Mouse (Mus musculus): Measurements from ENCODE around the gene Cradd. TPM values are rescaled to one million over a fixed set of nuclear protein-coding genes. Genes with fewer than 3 reads are reported as not detected.

Cradd gene
- polyA plus RNA-seq, 1 experiment from 2014 or later = 10.4 TPM

- Histone ChIP-seq H3K27ac (replicated peaks; ENCODE audit: low read depth, low read length) (no peak overlapping the region), H3K9ac (ENCODE audit: low read depth, low read length) (no peak overlapping the region), H3K9me3 (ENCODE audit: control insufficient read depth, low read length) (no peaks in the 10 kb centered on the region), H3K4me3 (ENCODE audit: low read depth, low read length) (no peak overlapping the region), H3K4me1 (ENCODE audit: control insufficient read depth, insufficient read depth, low read length) (peaks cover 22% of the 10 kb centered on the region), H3K27me3 (replicated peaks; ENCODE audit: control insufficient read depth, insufficient read depth, low read length) (no peaks in the 10 kb centered on the region), H3K36me3 (ENCODE audit: control insufficient read depth, insufficient read depth, low read length) (no peaks in the 10 kb centered on the region), H3K4me2 (ENCODE audit: low read depth, low read length) (no peak overlapping the region)
- 80% methylated on average over 8 of the region's 8 CpGs for WGBS
- ATAC-seq (ENCODE audit: low read depth) = no peak
- DNase-seq (ENCODE audit: low spot score) = no peak
Measured at GRCm38 (mm10) chr10:95211660-95212059, 112.3 kb downstream of the Cradd start.

- peaks cover 22% of the 10 kb centered on the region for H3K4me1 ChIP-seq (ENCODE audit: control insufficient read depth, insufficient read depth, low read length)
- H3K4me3 ChIP-seq (ENCODE audit: low read depth, low read length) = no peak overlapping the region
- H3K4me2 ChIP-seq (ENCODE audit: low read depth, low read length) = no peak overlapping the region
- ATAC-seq (ENCODE audit: low read depth) (no peak), DNase-seq (ENCODE audit: low spot score) (no peak)
- H3K27me3 ChIP-seq (replicated peaks; ENCODE audit: control insufficient read depth, insufficient read depth, low read length) = no peaks in the 10 kb centered on the region
- H3K9ac ChIP-seq (ENCODE audit: low read depth, low read length) = no peak overlapping the region
- no peaks in the 10 kb centered on the region for H3K36me3 ChIP-seq (ENCODE audit: control insufficient read depth, insufficient read depth, low read length)
- 75% methylated on average over 7 of the region's 7 CpGs for WGBS
- H3K27ac ChIP-seq (replicated peaks; ENCODE audit: low read depth, low read length) = no peak overlapping the region
- H3K9me3 ChIP-seq (ENCODE audit: control insufficient read depth, low read length) = no peaks in the 10 kb centered on the region
Measured at GRCm38 (mm10) chr10:95210664-95211372, 113.1 kb downstream of the Cradd start.

- H3K27ac ChIP-seq (replicated peaks; ENCODE audit: low read depth, low read length) = no peak overlapping the region
- H3K27me3 ChIP-seq (replicated peaks; ENCODE audit: control insufficient read depth, insufficient read depth, low read length) = no peaks in the 10 kb centered on the region
- H3K4me1 ChIP-seq (ENCODE audit: control insufficient read depth, insufficient read depth, low read length) = peaks cover 22% of the 10 kb centered on the region
- H3K4me3 ChIP-seq (ENCODE audit: low read depth, low read length) = no peak overlapping the region
- no peaks in the 10 kb centered on the region for H3K36me3 ChIP-seq (ENCODE audit: control insufficient read depth, insufficient read depth, low read length)
- H3K9ac ChIP-seq (ENCODE audit: low read depth, low read length) = no peak overlapping the region
- ATAC-seq (ENCODE audit: low read depth) = no peak
- no peak for DNase-seq (ENCODE audit: low spot score)
- H3K9me3 ChIP-seq (ENCODE audit: control insufficient read depth, low read length) = no peaks in the 10 kb centered on the region
- no peak overlapping the region for H3K4me2 ChIP-seq (ENCODE audit: low read depth, low read length)
- 73% methylated on average over 4 of the region's 4 CpGs for WGBS
Measured at GRCm38 (mm10) chr10:95210167-95210566, 113.8 kb downstream of the Cradd start.

GRCm38 (mm10) chr10:95207423-95207822 is 116.5 kb downstream of the Cradd start:
- 92% methylated on average over 8 of the region's 8 CpGs for WGBS
- DNase-seq (ENCODE audit: low spot score) = no peak
- Histone ChIP-seq H3K9ac (ENCODE audit: low read depth, low read length) (no peak overlapping the region), H3K4me1 (ENCODE audit: control insufficient read depth, insufficient read depth, low read length) (peaks cover 9% of the 10 kb centered on the region; the same call in 1 of the 2 replicates), H3K4me3 (ENCODE audit: low read depth, low read length) (no peak overlapping the region), H3K27me3 (replicated peaks; ENCODE audit: control insufficient read depth, insufficient read depth, low read length) (no peaks in the 10 kb centered on the region), H3K9me3 (ENCODE audit: control insufficient read depth, low read length) (no peaks in the 10 kb centered on the region), H3K4me2 (ENCODE audit: low read depth, low read length) (no peak overlapping the region), H3K27ac (replicated peaks; ENCODE audit: low read depth, low read length) (no peak overlapping the region), H3K36me3 (ENCODE audit: control insufficient read depth, insufficient read depth, low read length) (no peaks in the 10 kb centered on the region)
- no peak for ATAC-seq (ENCODE audit: low read depth)

GRCm38 (mm10) chr10:95201514-95201913 is 122.4 kb downstream of the Cradd start:
- Histone ChIP-seq H3K36me3 (ENCODE audit: control insufficient read depth, insufficient read depth, low read length) (no peaks in the 10 kb centered on the region), H3K9me3 (ENCODE audit: control insufficient read depth, low read length) (no peaks in the 10 kb centered on the region), H3K4me3 (ENCODE audit: low read depth, low read length) (no peak overlapping the region), H3K4me2 (ENCODE audit: low read depth, low read length) (no peak overlapping the region), H3K4me1 (ENCODE audit: control insufficient read depth, insufficient read depth, low read length) (peaks cover 6% of the 10 kb centered on the region; the same call in 1 of the 2 replicates), H3K27ac (replicated peaks; ENCODE audit: low read depth, low read length) (no peak overlapping the region), H3K27me3 (replicated peaks; ENCODE audit: control insufficient read depth, insufficient read depth, low read length) (no peaks in the 10 kb centered on the region), H3K9ac (ENCODE audit: low read depth, low read length) (no peak overlapping the region)
- ATAC-seq (ENCODE audit: low read depth) (no peak), DNase-seq (ENCODE audit: low spot score) (no peak)
- WGBS = 87% methylated on average over 8 of the region's 8 CpGs

GRCm38 (mm10) chr10:95200323-95200722 is 123.6 kb downstream of the Cradd start:
- no peaks in the 10 kb centered on the region for H3K9me3 ChIP-seq (ENCODE audit: control insufficient read depth, low read length)

GRCm38 (mm10) chr10:95199541-95200269 is 124.2 kb downstream of the Cradd start:
- no peak for DNase-seq (ENCODE audit: low spot score)
- no peaks in the 10 kb centered on the region for H3K36me3 ChIP-seq (ENCODE audit: control insufficient read depth, insufficient read depth, low read length)
- no peaks in the 10 kb centered on the region for H3K27me3 ChIP-seq (replicated peaks; ENCODE audit: control insufficient read depth, insufficient read depth, low read length)
- ATAC-seq (ENCODE audit: low read depth) = no peak
- 44% methylated on average over 11 of the region's 11 CpGs for WGBS
- H3K9ac ChIP-seq (ENCODE audit: low read depth, low read length) = no peak overlapping the region
- no peak overlapping the region for H3K27ac ChIP-seq (replicated peaks; ENCODE audit: low read depth, low read length)
- H3K4me2 ChIP-seq (ENCODE audit: low read depth, low read length) = no peak overlapping the region
- H3K4me3 ChIP-seq (ENCODE audit: low read depth, low read length) = no peak overlapping the region
- H3K4me1 ChIP-seq (ENCODE audit: control insufficient read depth, insufficient read depth, low read length) = peaks cover 6% of the 10 kb centered on the region; the same call in 1 of the 2 replicates
- H3K9me3 ChIP-seq (ENCODE audit: control insufficient read depth, low read length) = no peaks in the 10 kb centered on the region

More at GRCm38 (mm10) chr10:95200323-95200722, 123.6 kb downstream of the Cradd start:
- no peak overlapping the region for H3K4me3 ChIP-seq (ENCODE audit: low read depth, low read length)
- no peak for ATAC-seq (ENCODE audit: low read depth)
- H3K36me3 ChIP-seq (ENCODE audit: control insufficient read depth, insufficient read depth, low read length) = no peaks in the 10 kb centered on the region
- WGBS = 42% methylated on average over 7 of the region's 7 CpGs
- no peak overlapping the region for H3K9ac ChIP-seq (ENCODE audit: low read depth, low read length)
- no peaks in the 10 kb centered on the region for H3K27me3 ChIP-seq (replicated peaks; ENCODE audit: control insufficient read depth, insufficient read depth, low read length)
- peaks cover 6% of the 10 kb centered on the region; the same call in 1 of the 2 replicates for H3K4me1 ChIP-seq (ENCODE audit: control insufficient read depth, insufficient read depth, low read length)
- no peak overlapping the region for H3K4me2 ChIP-seq (ENCODE audit: low read depth, low read length)
- no peak for DNase-seq (ENCODE audit: low spot score)
- H3K27ac ChIP-seq (replicated peaks; ENCODE audit: low read depth, low read length) = no peak overlapping the region

- no peaks in the 10 kb centered on the region for H3K9me3 ChIP-seq (ENCODE audit: control insufficient read depth, low read length)
- H3K36me3 ChIP-seq (ENCODE audit: control insufficient read depth, insufficient read depth, low read length) = no peaks in the 10 kb centered on the region
- no peak overlapping the region for H3K4me2 ChIP-seq (ENCODE audit: low read depth, low read length)
- H3K27ac ChIP-seq (replicated peaks; ENCODE audit: low read depth, low read length) = no peak overlapping the region
- no peaks in the 10 kb centered on the region for H3K27me3 ChIP-seq (replicated peaks; ENCODE audit: control insufficient read depth, insufficient read depth, low read length)
- DNase-seq (ENCODE audit: low spot score) (no peak), ATAC-seq (ENCODE audit: low read depth) (no peak)
- H3K4me1 ChIP-seq (ENCODE audit: control insufficient read depth, insufficient read depth, low read length) = peaks cover 15% of the 10 kb centered on the region; the same call in 1 of the 2 replicates
- no peak overlapping the region for H3K4me3 ChIP-seq (ENCODE audit: low read depth, low read length)
- H3K9ac ChIP-seq (ENCODE audit: low read depth, low read length) = no peak overlapping the region
- 73% methylated on average over 8 of the region's 8 CpGs for WGBS
Measured at GRCm38 (mm10) chr10:95197377-95197776, 126.6 kb downstream of the Cradd start.

Data from embryonic facial prominence, embryonic 14.5 days (tissue).